Mouse (Mus musculus) testis, adult 2 months (tissue): ENCODE data around the gene Atg2a. TPM values are rescaled to one million over a fixed set of nuclear protein-coding genes. Genes with fewer than 3 reads are reported as not detected.
"Not testable (repeated sequence)": the region's sequence is repeated elsewhere in the genome, so short reads cannot be mapped to it uniquely, and the experiment has no call there.

Experiments
- H3K27ac ChIP-seq: fragments of 200-500 bp; 2 replicates; pipeline ENCODE4 v1.5.1; 2012; ENCODE audit warnings: low read depth, low read length; ENCODE audit not compliant: control insufficient read depth, insufficient read depth
- H3K27me3 ChIP-seq: fragments of 200-500 bp; 2 replicates; pipeline ENCODE4 v1.6.1; 2012; ENCODE audit warnings: mild to moderate bottlenecking, low read length, moderate library complexity; ENCODE audit not compliant: control insufficient read depth, insufficient read depth
- H3K36me3 ChIP-seq: fragments of 200-500 bp; 2 replicates; pipeline ENCODE4 v1.6.1; 2012; ENCODE audit warnings: mild to moderate bottlenecking, low read length; ENCODE audit not compliant: control insufficient read depth, insufficient read depth
- H3K4me1 ChIP-seq: fragments of 200-500 bp; 2 replicates; pipeline ENCODE4 v1.6.1; 2012; ENCODE audit warnings: low read length; ENCODE audit not compliant: control insufficient read depth, insufficient read depth
- H3K4me3 ChIP-seq: fragments of 200-500 bp; 2 replicates; pipeline ENCODE4 v1.5.1; 2012; ENCODE audit warnings: low read depth, mild to moderate bottlenecking, low read length, moderate library complexity, mixed read lengths; ENCODE audit not compliant: control insufficient read depth
- CTCF ChIP-seq: fragments of 200-500 bp; IDR thresholded peaks from 2 replicates; pipeline ENCODE4 v1.5.1; 2012; ENCODE audit warnings: low read depth, mild to moderate bottlenecking, inconsistent platforms, low read length, moderate library complexity; ENCODE audit not compliant: control insufficient read depth, insufficient read depth, insufficient replicate concordance
- POLR2A ChIP-seq: fragments of 200-500 bp; IDR thresholded peaks from 2 replicates; pipeline ENCODE4 v1.6.1; 2012; ENCODE audit warnings: low read depth, mild to moderate bottlenecking, inconsistent platforms, low read length, moderate library complexity; ENCODE audit not compliant: control insufficient read depth
- polyA plus RNA-seq: library from polyadenylated mRNA; depleted of rRNA; stranded (reverse); fragments of >200 nt; gene quantifications from 2 replicates; pipeline ENCODE4 v1.2.3, GENCODE M21; 2012

Gene Atg2a
- polyA plus RNA-seq, 1 experiment = 40.5 TPM

- Histone ChIP-seq H3K4me3 (no peak overlapping the region), H3K27ac (peak overlapping the region; percentile 3; the same call in 1 of the 2 replicates), H3K36me3 (peaks cover 1% of the 10 kb centered on the region), H3K27me3 (no peaks in the 10 kb centered on the region), H3K4me1 (peaks cover 13% of the 10 kb centered on the region)
- TF ChIP-seq POLR2A (no peak), CTCF (no peak)
These were observed 43.0 kb downstream of the Atg2a start for GRCm38 (mm10) chr19:6284502-6284901.

GRCm38 (mm10) chr19:6285226-6285625, 43.8 kb downstream of the Atg2a start:
- peaks cover 13% of the 10 kb centered on the region for H3K4me1 ChIP-seq
- H3K27ac ChIP-seq = peak overlapping the region; percentile 22; the same call in 1 of the 2 replicates
- no peak overlapping the region for H3K4me3 ChIP-seq
- H3K27me3 ChIP-seq = no peaks in the 10 kb centered on the region
- peaks cover 1% of the 10 kb centered on the region for H3K36me3 ChIP-seq
- TF ChIP-seq POLR2A = no peak
- TF ChIP-seq CTCF = no peak

GRCm38 (mm10) chr19:6285632-6286433, 44.4 kb downstream of the Atg2a start:
- peaks cover 1% of the 10 kb centered on the region for H3K36me3 ChIP-seq
- peaks cover 13% of the 10 kb centered on the region for H3K4me1 ChIP-seq
- H3K27ac ChIP-seq = peak overlapping the region; percentile 56; the same call in 1 of the 2 replicates
- H3K27me3 ChIP-seq = no peaks in the 10 kb centered on the region
- TF ChIP-seq POLR2A (no peak), CTCF (no peak)
- H3K4me3 ChIP-seq = no peak overlapping the region

- Histone ChIP-seq H3K4me3 (no peak overlapping the region), H3K27me3 (no peaks in the 10 kb centered on the region), H3K27ac (peak overlapping the region; percentile 56; the same call in 1 of the 2 replicates), H3K36me3 (peaks cover 1% of the 10 kb centered on the region), H3K4me1 (peaks cover 16% of the 10 kb centered on the region)
- TF ChIP-seq CTCF = no peak
These were observed 45.2 kb downstream of the Atg2a start for GRCm38 (mm10) chr19:6286434-6287401.

GRCm38 (mm10) chr19:6288236-6288894, 46.9 kb downstream of the Atg2a start:
- H3K4me3 ChIP-seq = no peak overlapping the region
- TF ChIP-seq POLR2A (no peak), CTCF (no peak)
- no peaks in the 10 kb centered on the region for H3K27me3 ChIP-seq
- H3K4me1 ChIP-seq = peaks cover 16% of the 10 kb centered on the region
- H3K27ac ChIP-seq = no peak overlapping the region
- peaks cover 1% of the 10 kb centered on the region for H3K36me3 ChIP-seq

- Histone ChIP-seq H3K27me3 (no peaks in the 10 kb centered on the region), H3K27ac (no peak overlapping the region), H3K36me3 (no peaks in the 10 kb centered on the region), H3K4me3 (no peak overlapping the region), H3K4me1 (peaks cover 14% of the 10 kb centered on the region)
- no peak for TF ChIP-seq CTCF
- TF ChIP-seq POLR2A = no peak
These were observed 48.3 kb downstream of the Atg2a start for GRCm38 (mm10) chr19:6289696-6290238.

- not testable (repeated sequence) for H3K4me3 ChIP-seq, H3K27me3 ChIP-seq, H3K27ac ChIP-seq, H3K36me3 ChIP-seq
- peaks cover 14% of the 10 kb centered on the region for H3K4me1 ChIP-seq
These were observed 49.2 kb downstream of the Atg2a start for GRCm38 (mm10) chr19:6290720-6291116.
